In genomic region chr1:36976770-36977169, GRCm38 (mm10) we compare ENCODE assay signal across 23 mouse cellular contexts. TPM values are rescaled to one million over a fixed set of nuclear protein-coding genes. Genes with fewer than 3 reads are reported as not detected.
"Had no signal": no experiment of that assay in that cellular context is flagged by ENCODE, and none has a peak within 500 bp of the region (broad histone marks: within the 10 kb centered on the region; RNA-seq: fewer than 3 reads in every experiment).

No protein-coding gene starts in this region.

- H3K27me3 ChIP-seq: intestine, embryonic 15.5 days; limb, embryonic 12.5 days; limb, embryonic 15.5 days; lung, embryonic 15.5 days; midbrain, embryonic 12.5 days; midbrain, embryonic 15.5 days; neural tube, embryonic 12.5 days; neural tube, embryonic 15.5 days had no signal

- ATAC-seq: intestine, embryonic 15.5 days; midbrain, embryonic 15.5 days had no signal

- H3K4me2 ChIP-seq: intestine, embryonic 15.5 days; limb, embryonic 12.5 days; limb, embryonic 15.5 days; lung, embryonic 15.5 days; midbrain, embryonic 12.5 days; midbrain, embryonic 15.5 days; neural tube, embryonic 12.5 days; neural tube, embryonic 15.5 days had no signal

- DNase-seq: kidney, adult 11 months; kidney, postnatal 14 days; kidney, postnatal 4 days; lung, adult 18-20 months; lung, postnatal 14 days; right cerebral cortex, adult 18-20 months; right cerebral cortex, postnatal 14 days; right cerebral cortex, postnatal 4 days; thymus, adult 2 months; thymus, postnatal 14 days; thymus, postnatal 4 days had no signal

- H3K4me1 ChIP-seq: intestine, embryonic 15.5 days; limb, embryonic 12.5 days; limb, embryonic 15.5 days; lung, embryonic 15.5 days; midbrain, embryonic 12.5 days; midbrain, embryonic 15.5 days; neural tube, embryonic 12.5 days; neural tube, embryonic 15.5 days had no signal

- H3K9me3 ChIP-seq: intestine, embryonic 15.5 days; limb, embryonic 12.5 days; limb, embryonic 15.5 days; lung, embryonic 15.5 days; midbrain, embryonic 12.5 days; midbrain, embryonic 15.5 days; neural tube, embryonic 12.5 days; neural tube, embryonic 15.5 days had no signal

- H3K9ac ChIP-seq: intestine, embryonic 15.5 days; limb, embryonic 12.5 days; limb, embryonic 15.5 days; liver, embryonic 14.5 days; lung, embryonic 15.5 days; midbrain, embryonic 12.5 days; midbrain, embryonic 15.5 days; neural tube, embryonic 12.5 days; neural tube, embryonic 15.5 days had no signal

- H3K27ac ChIP-seq: intestine, embryonic 15.5 days; limb, embryonic 12.5 days; limb, embryonic 15.5 days; liver, embryonic 14.5 days; lung, embryonic 15.5 days; macrophage; midbrain, embryonic 12.5 days; midbrain, embryonic 15.5 days; neural tube, embryonic 12.5 days; neural tube, embryonic 15.5 days; stomach, postnatal 0 days had no signal

- H3K4me3 ChIP-seq: intestine, embryonic 15.5 days; limb, embryonic 12.5 days; limb, embryonic 15.5 days; lung, embryonic 15.5 days; midbrain, embryonic 12.5 days; midbrain, embryonic 15.5 days; neural tube, embryonic 12.5 days; neural tube, embryonic 15.5 days had no signal

- H3K36me3 ChIP-seq: intestine, embryonic 15.5 days; limb, embryonic 12.5 days; limb, embryonic 15.5 days; lung, embryonic 15.5 days; midbrain, embryonic 12.5 days; midbrain, embryonic 15.5 days; neural tube, embryonic 12.5 days; neural tube, embryonic 15.5 days had no signal

RNA-seq across cellular contexts. Expression of gene Vwa3b, which starts 49.6 kb away (rescaled TPM):
- polyA plus RNA-seq: kidney, embryonic 14.5 days; liver, embryonic 14.5 days; macrophage had no signal
